Mouse (Mus musculus) spleen, adult 2 months (tissue): Measurements from ENCODE around the gene Mapkap1. TPM values are rescaled to one million over a fixed set of nuclear protein-coding genes. Genes with fewer than 3 reads are reported as not detected.

Experiments used
- DNase-seq, 2 experiments: peaks; one replicate each; pipeline versions ENCODE4 v3.0.0 to v3.0.0-alpha.2; 2012 to 2021; ENCODE audit warnings: low spot score in 2 of 2, low read depth in 1 of 2
- H3K27ac ChIP-seq: fragments of 200-500 bp; 2 replicates; pipeline ENCODE4 v1.5.1; 2012; ENCODE audit warnings: low read length, inconsistent platforms; ENCODE audit not compliant: insufficient read depth
- H3K27me3 ChIP-seq: fragments of 200-500 bp; 2 replicates; pipeline ENCODE4 v1.6.1; 2012; ENCODE audit warnings: mild to moderate bottlenecking, moderate library complexity, low read length, inconsistent platforms; ENCODE audit not compliant: control insufficient read depth, insufficient read depth
- H3K36me3 ChIP-seq: fragments of 200-500 bp; 2 replicates; pipeline ENCODE4 v1.6.1; 2012; ENCODE audit warnings: mild to moderate bottlenecking, low read length, inconsistent platforms; ENCODE audit not compliant: control insufficient read depth, insufficient read depth
- H3K4me1 ChIP-seq: fragments of 200-500 bp; 2 replicates; pipeline ENCODE4 v1.6.1; 2011; ENCODE audit warnings: inconsistent platforms; ENCODE audit not compliant: control insufficient read depth, insufficient read depth, insufficient read length
- H3K4me3 ChIP-seq: fragments of 200-500 bp; 2 replicates; pipeline ENCODE4 v1.5.1; 2011; ENCODE audit warnings: mild to moderate bottlenecking, inconsistent platforms; ENCODE audit not compliant: insufficient read depth, insufficient read length; ENCODE audit errors: extremely low read depth
- CTCF ChIP-seq: fragments of 200-500 bp; IDR thresholded peaks from 2 replicates; pipeline ENCODE4 v1.5.1; 2011; ENCODE audit warnings: mild to moderate bottlenecking, inconsistent platforms; ENCODE audit not compliant: insufficient read depth, insufficient read length, insufficient replicate concordance; ENCODE audit errors: extremely low read depth
- POLR2A ChIP-seq: fragments of 200-500 bp; IDR thresholded peaks from 2 replicates; pipeline ENCODE4 v1.6.1; 2011; ENCODE audit warnings: low read depth, low read length, inconsistent platforms
- WGBS: fragments of 180-500 bp; shearing (Covaris S2); methylation state at CpG from one replicate; pipeline ENCODE4 v1.1.7; 2018; 5-methylcytosine and 5-hydroxymethylcytosine counted together
- polyA plus RNA-seq: library from polyadenylated mRNA; depleted of rRNA; stranded (reverse); fragments of >200 nt; gene quantifications from 2 replicates; pipeline ENCODE4 v1.2.3, GENCODE M21; 2012; rRNA removed

Gene Mapkap1
- polyA plus RNA-seq, 1 experiment, result 19.0 TPM

- Histone ChIP-seq H3K27me3 (no peaks in the 10 kb centered on the region), H3K36me3 (no peaks in the 10 kb centered on the region), H3K27ac (no peak overlapping the region), H3K4me1 (no peaks in the 10 kb centered on the region; the same call in 1 of the 2 replicates), H3K4me3 (no peak overlapping the region)
- TF ChIP-seq CTCF, result no peak
- TF ChIP-seq POLR2A, result no peak
- no peak for DNase-seq
- 65% methylated on average over 17 of the region's 17 CpGs for WGBS
Observed at GRCm38 (mm10) chr2:34668440-34669191, 262.0 kb downstream of the Mapkap1 start.

- no peaks in the 10 kb centered on the region for H3K36me3 ChIP-seq
- no peak overlapping the region for H3K27ac ChIP-seq
- TF ChIP-seq CTCF (no peak), POLR2A (no peak)
- no peaks in the 10 kb centered on the region for H3K27me3 ChIP-seq
- 76% methylated on average over 8 of the region's 8 CpGs for WGBS
- no peak overlapping the region for H3K4me3 ChIP-seq
- H3K4me1 ChIP-seq, result no peaks in the 10 kb centered on the region; the same call in 1 of the 2 replicates
- no peak for DNase-seq
Observed at GRCm38 (mm10) chr2:34669203-34669746, 262.7 kb downstream of the Mapkap1 start.

- no peaks in the 10 kb centered on the region for H3K36me3 ChIP-seq
- no peak overlapping the region for H3K4me3 ChIP-seq
- H3K27ac ChIP-seq, result no peak overlapping the region
- TF ChIP-seq POLR2A, result no peak
- no peak for TF ChIP-seq CTCF
- H3K27me3 ChIP-seq, result no peaks in the 10 kb centered on the region
- 72% methylated on average over 6 of the region's 6 CpGs for WGBS
- DNase-seq, result no peak
- no peaks in the 10 kb centered on the region; the same call in 1 of the 2 replicates for H3K4me1 ChIP-seq
Observed at GRCm38 (mm10) chr2:34670470-34670869, 263.9 kb downstream of the Mapkap1 start.

- TF ChIP-seq CTCF, result peak; percentile 41; the same call in 1 of the 2 replicates
- TF ChIP-seq POLR2A, result no peak
- H3K4me3 ChIP-seq, result peak overlapping the region; percentile 67
- DNase-seq, result peak in 1 of 2 experiments; percentile 18
- no peak overlapping the region for H3K27ac ChIP-seq
- H3K27me3 ChIP-seq, result no peaks in the 10 kb centered on the region
- 24% methylated on average over 31 of the region's 31 CpGs for WGBS
- peaks cover 3% of the 10 kb centered on the region; the same call in 1 of the 2 replicates for H3K36me3 ChIP-seq
- H3K4me1 ChIP-seq, result no peaks in the 10 kb centered on the region; the same call in 1 of the 2 replicates
Observed at GRCm38 (mm10) chr2:34671385-34672026, 264.9 kb downstream of the Mapkap1 start.

GRCm38 (mm10) chr2:34673846-34674245 lies 267.3 kb downstream of the Mapkap1 start:
- no peaks in the 10 kb centered on the region; the same call in 1 of the 2 replicates for H3K4me1 ChIP-seq
- TF ChIP-seq POLR2A (no peak), CTCF (no peak)
- H3K27me3 ChIP-seq, result no peaks in the 10 kb centered on the region
- H3K4me3 ChIP-seq, result no peak overlapping the region
- H3K27ac ChIP-seq, result no peak overlapping the region
- peaks cover 18% of the 10 kb centered on the region for H3K36me3 ChIP-seq
- DNase-seq, result no peak
- WGBS, result 87% methylated on average over 11 of the region's 11 CpGs

Other genes with a start within 250 kb of the Mapkap1 start
- gene Pbx3, start 33.6 kb upstream of the Mapkap1 start, polyA plus RNA-seq, result 4.3 and 4.6 TPM in 2 replicates